Mouse (Mus musculus) cerebral cortex, adult 2 months (tissue): ENCODE results near the gene Nova2.

Source experiments
- WGBS: fragments of 180-500 bp; shearing (Covaris S2); methylation state at CpG from one replicate; pipeline ENCODE4 v1.1.7; 2018; 5-methylcytosine and 5-hydroxymethylcytosine counted together

Nova2 gene

DNA sequence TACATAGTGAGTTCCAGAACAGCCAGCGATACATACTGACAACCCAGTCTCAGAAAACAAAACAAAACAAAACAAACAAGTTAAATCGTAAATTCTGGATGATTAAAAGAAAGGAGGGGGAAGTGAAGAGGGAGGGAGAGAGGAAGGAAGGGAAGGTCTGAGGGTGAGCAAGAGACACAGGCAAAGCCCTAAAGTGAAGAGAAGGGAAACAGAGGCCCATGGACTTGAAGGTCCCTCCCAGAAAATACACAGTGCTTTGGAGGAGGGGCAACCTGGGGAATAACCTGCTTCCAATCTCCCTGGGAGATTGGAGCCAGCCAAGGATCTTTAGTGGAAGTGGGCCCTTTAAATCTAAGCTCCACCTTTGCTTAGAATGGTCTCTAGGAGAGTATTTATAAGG is 61.4 kb downstream of the Nova2 start, which contains the start of gene Nanos2:
Gene Nanos2 (plus strand): TSS at position 301 of the 400 bp plus-strand sequence.
- WGBS, result 76% methylated on average over 2 of the region's 2 CpGs

GRCm38 (mm10) chr7:18987747-18988146 is 62.1 kb downstream of the Nova2 start:
- 79% methylated on average over 13 of the region's 13 CpGs for WGBS

- 73% methylated on average over 6 of the region's 6 CpGs for WGBS
These were observed 63.1 kb downstream of the Nova2 start for GRCm38 (mm10) chr7:18988780-18989179.

DNA sequence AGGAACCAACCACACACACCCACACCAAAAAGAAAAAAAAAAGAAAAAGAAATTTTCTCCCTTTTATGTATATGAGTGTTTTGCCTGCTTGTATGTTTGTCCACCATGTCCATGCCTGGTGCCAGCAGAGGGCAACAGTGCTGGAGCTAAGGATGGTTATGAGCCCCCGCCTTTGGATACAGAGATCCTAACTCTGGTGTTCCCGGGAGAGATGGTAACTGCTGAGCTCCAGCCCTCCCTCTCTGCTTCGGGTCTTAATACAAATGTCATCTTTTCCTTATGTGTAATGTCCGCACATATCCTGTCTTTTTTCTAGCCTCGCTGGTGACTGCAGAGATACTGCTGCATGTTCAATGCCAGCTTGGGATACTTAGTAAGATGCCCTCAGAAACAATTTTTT is 64.3 kb downstream of the Nova2 start:
- WGBS, result 5% methylated on average over 5 of the region's 5 CpGs

- under 1% methylated on average over 37 of the region's 37 CpGs for WGBS
These were observed 65.1 kb downstream of the Nova2 start, which contains the start of gene Mypop for GRCm38 (mm10) chr7:18990601-18991295. Mypop (plus strand) TSS chr7:18991245.

DNA sequence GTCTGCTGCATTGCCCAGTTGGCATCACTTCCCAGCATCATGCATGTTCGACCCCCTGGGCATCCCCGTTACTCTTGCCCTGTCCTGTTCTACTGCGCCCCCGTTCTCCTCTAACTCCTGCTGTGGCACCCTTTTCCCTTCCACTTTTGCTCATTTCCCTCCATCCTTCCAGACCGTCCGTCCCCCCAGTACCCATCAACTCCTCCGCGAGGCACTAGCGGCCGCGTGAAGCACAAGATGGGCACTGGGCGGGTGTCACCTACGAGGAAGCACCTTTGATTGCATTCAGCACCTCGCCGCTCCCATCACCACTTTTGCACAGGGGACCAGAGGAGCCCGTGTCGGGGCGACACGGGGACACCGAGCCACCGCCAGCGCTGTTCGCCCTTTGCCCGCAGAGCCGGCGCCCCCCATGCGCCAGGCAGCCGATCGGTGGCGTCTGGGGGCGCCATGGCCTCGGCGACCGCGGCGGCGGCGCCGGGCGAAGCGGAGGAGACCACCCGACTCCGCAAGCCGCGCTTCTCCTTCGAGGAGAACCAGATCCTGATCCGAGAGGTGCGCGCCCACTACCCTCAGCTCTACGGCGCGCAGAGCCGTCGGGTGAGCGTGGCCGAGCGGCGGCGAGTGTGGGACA is 66.1 kb downstream of the Nova2 start:
- 1% methylated on average over 59 of the region's 59 CpGs for WGBS

DNA sequence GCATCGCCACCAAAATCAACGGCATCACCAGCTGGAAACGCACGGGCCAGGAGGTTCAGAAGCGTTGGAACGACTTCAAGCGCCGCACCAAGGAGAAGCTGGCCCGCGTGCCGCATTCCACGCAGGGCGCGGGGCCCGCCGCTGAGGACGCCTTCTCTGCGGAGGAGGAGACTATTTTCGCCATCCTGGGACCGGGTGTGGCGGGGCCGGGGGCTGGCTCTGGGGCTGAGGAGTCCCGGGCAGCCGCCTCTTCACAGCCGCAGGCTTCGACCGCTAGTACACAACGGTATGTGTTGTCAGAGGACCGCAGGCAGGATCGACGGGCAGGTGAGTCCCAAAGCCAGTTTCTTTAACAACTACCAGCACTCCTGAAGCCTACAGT is 66.6 kb downstream of the Nova2 start:
- 3% methylated on average over 31 of the region's 31 CpGs for WGBS

DNA sequence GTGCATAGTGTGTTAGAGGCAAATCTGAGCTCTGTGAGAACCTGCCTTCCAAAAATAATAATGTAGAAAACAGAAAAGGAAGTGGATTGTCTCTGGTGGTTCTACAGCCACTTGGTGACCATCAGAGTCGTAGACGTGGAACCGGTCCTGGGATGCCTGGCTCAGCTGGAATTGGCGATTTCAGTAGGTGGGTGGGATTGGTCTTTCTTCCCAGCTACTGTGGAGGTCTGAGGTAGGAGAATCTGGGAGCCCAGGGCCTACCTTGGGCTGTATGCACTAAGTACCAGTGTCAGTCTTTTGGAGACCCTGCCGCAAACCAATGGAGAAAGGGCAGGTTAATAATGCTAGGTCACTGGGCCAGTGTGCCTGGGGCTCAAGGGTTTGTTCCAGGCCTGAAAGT is 67.3 kb downstream of the Nova2 start:
- WGBS, result 74% methylated on average over 5 of the region's 5 CpGs

- 48% methylated on average over 9 of the region's 9 CpGs for WGBS
These were observed 73.1 kb downstream of the Nova2 start for GRCm38 (mm10) chr7:18998835-18999234.

- 56% methylated on average over 10 of the region's 10 CpGs for WGBS
These were observed 74.7 kb downstream of the Nova2 start for GRCm38 (mm10) chr7:19000421-19000820.

- 53% methylated on average over 18 of the region's 18 CpGs for WGBS
These were observed 75.5 kb downstream of the Nova2 start for GRCm38 (mm10) chr7:19001066-19001806.

DNA sequence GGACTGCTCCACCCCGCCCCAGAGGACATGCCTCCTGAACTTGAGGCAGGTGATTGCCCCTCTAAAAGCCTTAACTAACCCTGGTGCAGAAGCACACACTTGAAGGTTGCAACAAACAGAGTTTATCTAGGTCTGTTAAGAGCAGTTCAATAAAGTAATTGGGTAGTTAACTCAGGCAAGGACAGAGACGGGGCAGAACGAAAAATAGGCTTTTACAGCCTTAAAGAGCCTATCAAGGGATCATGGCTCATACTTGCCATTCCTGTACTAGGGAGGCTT is 76.1 kb downstream of the Nova2 start:
- 72% methylated on average over 3 of the region's 3 CpGs for WGBS

DNA sequence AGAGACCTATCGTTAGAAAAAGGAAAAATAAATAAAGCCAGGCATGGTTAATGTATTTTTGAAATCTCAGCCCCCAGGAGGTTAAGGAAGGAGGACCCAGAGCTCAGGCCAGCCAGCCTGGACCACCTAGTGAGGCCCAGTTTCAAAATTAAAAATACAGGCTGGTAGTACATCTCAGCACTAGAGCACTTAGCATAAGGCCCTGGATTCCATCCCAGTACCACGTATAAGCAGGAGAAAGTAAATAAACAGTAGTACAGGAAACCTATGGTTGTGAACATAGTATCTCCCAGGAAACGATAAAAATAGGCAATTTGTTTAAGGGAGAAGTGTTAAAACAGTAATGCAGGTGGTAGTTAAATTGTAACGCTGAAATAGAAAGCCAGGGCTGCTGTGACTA is 76.4 kb downstream of the Nova2 start:
- 15% methylated on average over 4 of the region's 4 CpGs for WGBS

DNA sequence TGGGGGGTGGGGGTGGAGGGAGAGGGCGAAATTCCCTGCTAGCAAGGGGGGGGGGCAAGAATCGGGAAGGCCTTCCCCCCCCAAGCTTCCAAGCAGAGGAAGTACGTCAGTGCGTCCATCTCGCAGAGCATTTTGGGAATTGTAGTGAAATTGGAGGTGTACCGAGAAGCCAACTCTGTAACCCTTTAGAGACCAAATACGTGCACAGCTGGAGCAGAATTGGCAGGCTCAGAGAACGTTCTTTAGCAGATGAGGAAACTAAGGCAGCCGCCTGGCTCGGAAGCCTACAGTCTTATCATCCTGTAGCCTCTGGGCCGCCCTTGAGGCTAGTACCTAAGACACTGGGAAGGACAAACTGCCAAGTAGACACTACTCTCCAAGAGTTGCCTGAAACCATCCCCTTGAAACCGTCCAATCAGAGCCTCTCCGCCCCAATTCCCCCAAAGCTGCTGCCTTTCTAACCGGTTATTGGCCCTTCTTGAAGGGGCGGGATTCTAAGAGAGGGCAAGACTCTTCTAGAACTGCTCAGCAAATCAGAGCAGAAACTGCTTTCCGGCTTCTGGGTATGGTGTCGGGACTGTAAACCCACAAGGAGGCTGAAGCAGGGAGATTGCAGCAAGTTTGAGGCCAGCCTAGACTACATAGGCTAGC is 77.3 kb downstream of the Nova2 start:
- under 1% methylated on average over 17 of the region's 17 CpGs for WGBS

- WGBS, result under 1% methylated on average over 90 of the region's 90 CpGs
These were observed 78.4 kb downstream of the Nova2 start, which contains the start of gene Irf2bp1 for GRCm38 (mm10) chr7:19003902-19004630. Irf2bp1 (plus strand) TSS chr7:19004044.

GRCm38 (mm10) chr7:19004631-19005079 is 79.0 kb downstream of the Nova2 start:
- WGBS, result 5% methylated on average over 34 of the region's 34 CpGs

GRCm38 (mm10) chr7:19005417-19006121 is 79.9 kb downstream of the Nova2 start:
- 78% methylated on average over 34 of the region's 34 CpGs for WGBS

- 5% methylated on average over 12 of the region's 12 CpGs for WGBS
These were observed 80.8 kb downstream of the Nova2 start for GRCm38 (mm10) chr7:19006476-19006875.

DNA sequence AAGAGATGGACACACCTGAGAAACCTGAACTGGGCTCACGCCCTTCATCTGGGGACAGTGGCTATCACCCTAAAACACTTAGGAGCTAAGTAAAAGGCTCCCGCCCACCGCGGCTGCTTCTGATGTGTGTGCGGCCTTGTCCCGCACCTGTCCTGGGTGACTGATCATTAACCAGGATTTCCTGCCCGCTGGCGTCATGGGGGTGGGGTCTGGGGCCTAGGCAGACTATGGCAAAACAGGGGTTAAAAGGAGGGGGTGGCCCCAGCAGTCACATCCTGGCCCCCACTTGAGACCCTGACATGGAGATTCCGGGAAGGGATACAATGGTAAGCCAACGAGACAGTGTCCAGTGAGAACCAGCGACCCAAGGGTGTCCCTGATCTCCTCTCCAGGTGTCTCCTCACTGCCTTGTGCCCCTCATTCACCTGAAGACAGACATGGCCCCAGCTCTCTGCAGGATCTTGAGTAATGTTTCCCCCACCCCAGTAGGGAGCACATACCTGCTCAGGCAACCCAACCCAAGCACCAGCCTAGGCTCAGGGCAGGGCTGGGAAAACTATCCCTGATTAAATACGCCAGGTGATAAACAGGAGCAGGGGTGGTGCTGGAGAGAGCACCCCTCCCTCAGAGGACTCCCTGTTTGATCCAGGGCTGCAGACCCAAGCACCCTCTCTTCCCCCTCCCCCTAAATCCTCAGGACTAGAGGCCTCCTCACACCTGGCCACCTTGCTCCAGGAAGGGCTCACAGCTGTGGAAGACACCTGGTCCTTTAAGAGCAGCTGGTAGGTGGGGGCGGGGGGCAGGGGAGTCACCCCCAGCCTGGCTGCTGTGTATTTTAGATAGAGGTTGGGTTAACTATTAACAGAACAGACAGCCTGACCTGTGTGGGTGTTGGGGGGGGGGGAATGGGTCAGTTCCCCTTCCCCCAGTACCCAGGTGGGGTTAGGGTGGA is 81.6 kb downstream of the Nova2 start:
- WGBS, result 82% methylated on average over 13 of the region's 13 CpGs

DNA sequence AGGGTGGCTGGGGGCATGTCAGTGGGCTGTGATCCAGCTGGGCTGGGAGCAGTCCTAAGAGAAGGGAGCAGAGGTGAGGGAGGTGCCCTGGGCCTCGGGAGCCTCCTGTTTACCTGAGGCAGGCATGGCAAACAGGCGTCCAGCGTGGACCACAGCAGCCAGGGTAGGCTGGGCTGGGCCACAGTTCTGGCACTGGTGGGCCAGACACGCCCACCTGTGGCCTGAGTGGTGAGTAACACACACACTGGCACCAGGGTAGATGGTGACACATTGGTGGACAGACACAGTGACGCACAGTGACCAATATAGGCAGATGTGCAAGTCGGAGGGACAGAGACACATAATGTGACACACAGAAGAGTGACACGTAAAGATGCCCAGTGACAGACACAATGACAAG is 84.9 kb downstream of the Nova2 start:
- WGBS, result 82% methylated on average over 7 of the region's 7 CpGs
